Mouse (Mus musculus): ENCODE data around the gene Ubfd1. TPM values are rescaled to one million over a fixed set of nuclear protein-coding genes. Genes with fewer than 3 reads are reported as not detected.

Ubfd1 gene
- polyA plus RNA-seq, 1 experiment from 2014 or later = 59.7 TPM

Other genes with a start within 250 kb of the Ubfd1 start
- 0.08 TPM in 1 of 2 replicates, not detected in the other for gene Scnn1b, start 202.1 kb upstream of the Ubfd1 start, polyA plus RNA-seq (2014; fragmentation: Nextera tagmentation; extraction: Ambion mirVana)
- 20.7 and 21.6 TPM in 2 replicates for gene Cog7, start 85.5 kb upstream of the Ubfd1 start, polyA plus RNA-seq (2014; fragmentation: Nextera tagmentation; extraction: Ambion mirVana)
- gene Gga2, start 46.0 kb upstream of the Ubfd1 start, polyA plus RNA-seq (2014; fragmentation: Nextera tagmentation; extraction: Ambion mirVana) = 69.4 and 87.7 TPM in 2 replicates
- gene Ears2, start 88 bp downstream of the Ubfd1 start, polyA plus RNA-seq (2014; fragmentation: Nextera tagmentation; extraction: Ambion mirVana) = 16.1 and 18.0 TPM in 2 replicates
- 811 and 834 TPM in 2 replicates for gene Ndufab1, start 34.7 kb downstream of the Ubfd1 start, polyA plus RNA-seq (2014; fragmentation: Nextera tagmentation; extraction: Ambion mirVana)
- gene Palb2, start 65.8 kb downstream of the Ubfd1 start, polyA plus RNA-seq (2014; fragmentation: Nextera tagmentation; extraction: Ambion mirVana) = 27.8 and 28.9 TPM in 2 replicates
- gene Dctn5, start 65.9 kb downstream of the Ubfd1 start, polyA plus RNA-seq (2014; fragmentation: Nextera tagmentation; extraction: Ambion mirVana) = 90.1 and 95.4 TPM in 2 replicates
- 177 and 180 TPM in 2 replicates for gene Plk1, start 92.3 kb downstream of the Ubfd1 start, polyA plus RNA-seq (2014; fragmentation: Nextera tagmentation; extraction: Ambion mirVana)
- not detected in 2 replicates for gene Ern2, start 119.0 kb downstream of the Ubfd1 start, polyA plus RNA-seq (2014; fragmentation: Nextera tagmentation; extraction: Ambion mirVana)
- gene Chp2, start 152.3 kb downstream of the Ubfd1 start, polyA plus RNA-seq (2014; fragmentation: Nextera tagmentation; extraction: Ambion mirVana) = 0.12 TPM in 1 of 2 replicates, not detected in the other
- 3.7 and 4.4 TPM in 2 replicates for gene Prkcb, start 221.6 kb downstream of the Ubfd1 start, polyA plus RNA-seq (2014; fragmentation: Nextera tagmentation; extraction: Ambion mirVana)

All from liver, embryonic 11.5 days (tissue).